Mouse (Mus musculus): Measurements from ENCODE around the gene Efr3b. TPM values are rescaled to one million over a fixed set of nuclear protein-coding genes. Genes with fewer than 3 reads are reported as not detected.

The Efr3b gene
- polyA plus RNA-seq, 1 experiment from 2014 or later = 0.92 TPM

- no peak overlapping the region for H3K27ac ChIP-seq
- no peak overlapping the region for H3K4me3 ChIP-seq (ENCODE audit: inconsistent target)
- no peaks in the 10 kb centered on the region for H3K36me3 ChIP-seq (ENCODE audit: inconsistent target)
- H3K79me2 ChIP-seq (ENCODE audit: inconsistent target) = no peaks in the 10 kb centered on the region
- WGBS (ENCODE audit: missing documents) = 77% methylated on average over 4 of the region's 4 CpGs
These were observed 23.0 kb downstream of the Efr3b start for GRCm38 (mm10) chr12:4015741-4016140.

DNA sequence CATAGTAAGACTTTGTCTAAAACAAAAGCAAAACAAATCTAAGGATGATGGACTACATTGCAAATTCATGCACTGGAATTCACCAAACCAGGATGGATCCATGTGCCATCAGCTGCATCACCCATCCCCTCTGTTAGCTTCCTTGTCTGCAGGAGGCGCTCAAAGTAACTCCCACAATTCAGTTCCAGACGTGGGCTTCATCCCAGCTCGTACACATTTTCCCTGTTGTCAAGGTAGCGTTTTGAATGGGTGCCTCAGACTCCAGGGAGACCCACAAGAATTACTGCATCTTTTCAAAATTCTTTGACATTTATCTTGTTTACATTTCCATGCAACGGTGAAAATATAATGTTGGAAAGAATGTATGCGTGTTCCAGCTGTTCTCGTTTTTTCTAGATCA is 23.5 kb downstream of the Efr3b start:
- Histone ChIP-seq H3K36me3 (ENCODE audit: inconsistent target) (no peaks in the 10 kb centered on the region), H3K4me3 (ENCODE audit: inconsistent target) (no peak overlapping the region), H3K27ac (no peak overlapping the region), H3K79me2 (ENCODE audit: inconsistent target) (no peaks in the 10 kb centered on the region)
- WGBS (ENCODE audit: missing documents) = 85% methylated on average over 7 of the region's 7 CpGs

DNA sequence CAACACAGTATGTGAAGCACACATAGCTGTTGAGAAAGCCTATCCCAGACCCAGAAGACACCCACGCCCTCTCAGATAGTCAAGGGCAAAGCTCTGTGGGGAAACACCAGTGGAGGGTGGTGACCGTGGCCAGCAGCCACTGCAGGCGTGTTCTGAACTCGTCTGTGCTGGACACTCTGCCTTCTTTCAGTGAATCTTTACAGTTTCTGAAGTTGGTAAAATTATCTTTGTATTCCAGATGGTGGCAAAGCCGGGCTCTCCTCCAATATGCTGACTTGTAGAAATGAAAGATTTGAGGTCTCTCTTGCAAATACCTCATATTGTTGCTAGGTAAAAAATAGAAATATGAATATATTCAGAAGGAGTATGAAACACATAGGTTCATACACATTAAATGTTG is 27.0 kb downstream of the Efr3b start:
- H3K27ac ChIP-seq = no peak overlapping the region
- no peaks in the 10 kb centered on the region for H3K36me3 ChIP-seq (ENCODE audit: inconsistent target)
- WGBS (ENCODE audit: missing documents) = 88% methylated on average over 5 of the region's 5 CpGs
- H3K79me2 ChIP-seq (ENCODE audit: inconsistent target) = no peaks in the 10 kb centered on the region
- H3K4me3 ChIP-seq (ENCODE audit: inconsistent target) = no peak overlapping the region

- H3K36me3 ChIP-seq (ENCODE audit: inconsistent target) = no peaks in the 10 kb centered on the region
- 88% methylated on average over 4 of the region's 4 CpGs for WGBS (ENCODE audit: missing documents)
- no peaks in the 10 kb centered on the region for H3K79me2 ChIP-seq (ENCODE audit: inconsistent target)
- no peak overlapping the region for H3K4me3 ChIP-seq (ENCODE audit: inconsistent target)
- H3K27ac ChIP-seq = no peak overlapping the region
These were observed 27.4 kb downstream of the Efr3b start for GRCm38 (mm10) chr12:4011301-4011700.

- 96% methylated on average over 11 of the region's 12 CpGs for WGBS (ENCODE audit: missing documents)
- no peaks in the 10 kb centered on the region for H3K79me2 ChIP-seq (ENCODE audit: inconsistent target)
- no peak overlapping the region for H3K27ac ChIP-seq
- H3K36me3 ChIP-seq (ENCODE audit: inconsistent target) = no peaks in the 10 kb centered on the region
- no peak overlapping the region for H3K4me3 ChIP-seq (ENCODE audit: inconsistent target)
These were observed 30.0 kb downstream of the Efr3b start for GRCm38 (mm10) chr12:4008731-4009130.

GRCm38 (mm10) chr12:4007766-4008165 is 30.9 kb downstream of the Efr3b start:
- Histone ChIP-seq H3K79me2 (ENCODE audit: inconsistent target) (no peaks in the 10 kb centered on the region), H3K4me3 (ENCODE audit: inconsistent target) (no peak overlapping the region), H3K27ac (no peak overlapping the region), H3K36me3 (ENCODE audit: inconsistent target) (no peaks in the 10 kb centered on the region)
- 78% methylated on average over 4 of the region's 4 CpGs for WGBS (ENCODE audit: missing documents)

- no peak overlapping the region for H3K27ac ChIP-seq
- no peaks in the 10 kb centered on the region for H3K79me2 ChIP-seq (ENCODE audit: inconsistent target)
- H3K36me3 ChIP-seq (ENCODE audit: inconsistent target) = no peaks in the 10 kb centered on the region
- 77% methylated on average over 4 of the region's 4 CpGs for WGBS (ENCODE audit: missing documents)
- H3K4me3 ChIP-seq (ENCODE audit: inconsistent target) = no peak overlapping the region
These were observed 31.5 kb downstream of the Efr3b start for GRCm38 (mm10) chr12:4007181-4007580.

- 87% methylated on average over 7 of the region's 7 CpGs for WGBS (ENCODE audit: missing documents)
- no peak overlapping the region for H3K27ac ChIP-seq
- H3K79me2 ChIP-seq (ENCODE audit: inconsistent target) = no peaks in the 10 kb centered on the region
- H3K4me3 ChIP-seq (ENCODE audit: inconsistent target) = no peak overlapping the region
- no peaks in the 10 kb centered on the region for H3K36me3 ChIP-seq (ENCODE audit: inconsistent target)
These were observed 32.6 kb downstream of the Efr3b start for GRCm38 (mm10) chr12:4006079-4006478.

- Histone ChIP-seq H3K79me2 (ENCODE audit: inconsistent target) (no peaks in the 10 kb centered on the region), H3K27ac (no peak overlapping the region), H3K36me3 (ENCODE audit: inconsistent target) (no peaks in the 10 kb centered on the region), H3K4me3 (ENCODE audit: inconsistent target) (no peak overlapping the region)
- WGBS (ENCODE audit: missing documents) = 42% methylated on average over 6 of the region's 6 CpGs
These were observed 34.1 kb downstream of the Efr3b start for GRCm38 (mm10) chr12:4004648-4005047.

DNA sequence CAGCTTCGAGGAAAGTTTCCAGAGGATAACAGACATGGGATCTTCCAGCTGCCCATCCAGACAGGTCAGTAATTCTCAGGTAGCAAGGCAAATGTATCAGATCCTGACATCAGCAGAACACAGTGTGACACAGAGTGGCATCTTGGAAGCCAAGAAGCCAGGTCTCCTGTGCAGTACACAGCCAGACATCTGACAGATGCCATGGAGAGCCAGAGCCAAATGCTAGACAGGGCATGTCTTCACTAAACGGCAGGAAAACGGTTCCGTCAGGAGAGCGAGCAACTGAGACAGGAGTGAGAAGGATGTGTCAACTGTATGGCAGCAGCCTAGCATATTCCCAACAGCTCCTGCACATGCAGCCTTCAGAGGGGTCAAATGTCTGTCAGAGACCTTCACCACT is 38.3 kb downstream of the Efr3b start:
- Histone ChIP-seq H3K27ac (no peak overlapping the region), H3K79me2 (ENCODE audit: inconsistent target) (no peaks in the 10 kb centered on the region), H3K4me3 (ENCODE audit: inconsistent target) (no peak overlapping the region), H3K36me3 (ENCODE audit: inconsistent target) (no peaks in the 10 kb centered on the region)
- WGBS (ENCODE audit: missing documents) = 83% methylated on average over 5 of the region's 5 CpGs

- no peak overlapping the region for H3K4me3 ChIP-seq (ENCODE audit: inconsistent target)
- no peaks in the 10 kb centered on the region for H3K79me2 ChIP-seq (ENCODE audit: inconsistent target)
- no peak overlapping the region for H3K27ac ChIP-seq
- no peaks in the 10 kb centered on the region for H3K36me3 ChIP-seq (ENCODE audit: inconsistent target)
- WGBS (ENCODE audit: missing documents) = 87% methylated on average over 9 of the region's 9 CpGs
These were observed 42.0 kb downstream of the Efr3b start for GRCm38 (mm10) chr12:3996749-3997148.

GRCm38 (mm10) chr12:3991047-3991446 is 47.7 kb downstream of the Efr3b start:
- Histone ChIP-seq H3K36me3 (ENCODE audit: inconsistent target) (no peaks in the 10 kb centered on the region), H3K79me2 (ENCODE audit: inconsistent target) (no peaks in the 10 kb centered on the region), H3K27ac (no peak overlapping the region), H3K4me3 (ENCODE audit: inconsistent target) (no peak overlapping the region)
- WGBS (ENCODE audit: missing documents) = 94% methylated on average over 3 of the region's 3 CpGs

GRCm38 (mm10) chr12:3989943-3990342 is 48.8 kb downstream of the Efr3b start:
- H3K4me3 ChIP-seq (ENCODE audit: inconsistent target) = no peak overlapping the region
- H3K27ac ChIP-seq = no peak overlapping the region
- no peaks in the 10 kb centered on the region for H3K36me3 ChIP-seq (ENCODE audit: inconsistent target)
- 63% methylated on average over 1 of the region's 2 CpGs for WGBS (ENCODE audit: missing documents)
- H3K79me2 ChIP-seq (ENCODE audit: inconsistent target) = no peaks in the 10 kb centered on the region

DNA sequence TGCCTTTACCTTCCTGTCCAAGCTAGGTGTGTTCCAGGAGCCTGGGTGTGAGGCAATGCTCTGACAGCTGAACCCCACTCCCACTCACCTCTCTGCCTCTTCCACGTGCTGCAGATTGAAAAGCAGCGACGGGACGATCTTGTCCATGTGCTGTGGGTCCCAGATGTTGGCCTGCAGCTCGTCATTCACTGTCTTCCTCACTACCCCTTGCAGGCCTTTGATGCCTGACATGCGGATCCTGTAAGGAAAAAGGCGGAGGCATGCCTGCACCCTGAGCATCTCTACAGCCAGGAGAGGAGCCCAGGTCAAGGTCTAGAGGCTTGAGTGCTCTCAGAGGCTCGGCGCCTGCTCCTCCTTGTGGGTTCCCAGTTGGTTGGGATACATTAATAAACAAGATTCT is 54.3 kb downstream of the Efr3b start:
- H3K4me3 ChIP-seq (ENCODE audit: inconsistent target) = no peak overlapping the region
- H3K79me2 ChIP-seq (ENCODE audit: inconsistent target) = no peaks in the 10 kb centered on the region
- H3K36me3 ChIP-seq (ENCODE audit: inconsistent target) = no peaks in the 10 kb centered on the region
- 91% methylated on average over 9 of the region's 9 CpGs for WGBS (ENCODE audit: missing documents)
- no peak overlapping the region for H3K27ac ChIP-seq

GRCm38 (mm10) chr12:3983736-3984135 is 55.0 kb downstream of the Efr3b start:
- WGBS (ENCODE audit: missing documents) = 0% methylated on average over 1 of the region's 1 CpGs
- H3K27ac ChIP-seq = no peak overlapping the region
- no peak overlapping the region for H3K4me3 ChIP-seq (ENCODE audit: inconsistent target)
- H3K36me3 ChIP-seq (ENCODE audit: inconsistent target) = no peaks in the 10 kb centered on the region
- H3K79me2 ChIP-seq (ENCODE audit: inconsistent target) = no peaks in the 10 kb centered on the region

DNA sequence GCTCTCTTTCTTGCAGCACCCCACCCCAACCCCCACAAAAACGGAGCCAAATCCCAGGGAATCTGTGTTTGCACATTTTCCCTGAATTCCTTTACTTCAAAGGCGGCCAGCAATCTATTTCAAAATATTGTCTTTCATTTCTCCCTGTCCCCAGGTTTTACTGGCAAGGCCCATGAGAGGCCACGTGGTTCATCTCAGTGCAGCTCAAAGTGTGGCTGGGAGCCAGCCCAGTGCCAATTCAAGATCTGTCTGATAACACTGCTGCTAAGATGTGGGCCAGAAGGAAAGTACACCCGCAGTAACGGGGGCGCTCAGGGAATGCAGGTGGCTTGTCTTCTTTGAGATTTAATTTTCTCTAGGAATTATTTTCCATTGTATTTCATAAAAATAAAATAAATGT is 56.5 kb downstream of the Efr3b start:
- H3K79me2 ChIP-seq (ENCODE audit: inconsistent target) = no peaks in the 10 kb centered on the region
- H3K36me3 ChIP-seq (ENCODE audit: inconsistent target) = no peaks in the 10 kb centered on the region
- no peak overlapping the region for H3K27ac ChIP-seq
- 18% methylated on average over 6 of the region's 6 CpGs for WGBS (ENCODE audit: missing documents)
- H3K4me3 ChIP-seq (ENCODE audit: inconsistent target) = no peak overlapping the region

Measured in macrophage (primary cell).